Mouse (Mus musculus): ENCODE results near the gene Ttll8. TPM values are rescaled to one million over a fixed set of nuclear protein-coding genes. Genes with fewer than 3 reads are reported as not detected.
A peak's percentile ranks its signal among the peaks of the same experiment; 100 is the strongest.

Gene Ttll8
- polyA plus RNA-seq, 1 experiment from 2014 or later, result not detected

GRCm38 (mm10) chr15:88874061-88874460 is 80.2 kb downstream of the Ttll8 start:
- Histone ChIP-seq H3K36me3 (ENCODE audit: control insufficient read depth, insufficient read depth, low read length) (no peaks in the 10 kb centered on the region), H3K9me3 (replicated peaks; ENCODE audit: control insufficient read depth, low read length) (no peaks in the 10 kb centered on the region), H3K9ac (ENCODE audit: low read depth, low read length) (no peak overlapping the region), H3K4me3 (ENCODE audit: low read depth, low read length) (no peak overlapping the region), H3K27ac (ENCODE audit: low read depth, low read length) (no peak overlapping the region), H3K4me1 (ENCODE audit: control insufficient read depth, insufficient read depth, low read length) (peaks cover 10% of the 10 kb centered on the region; the same call in 1 of the 2 replicates), H3K4me2 (no peak overlapping the region), H3K27me3 (ENCODE audit: control insufficient read depth, insufficient read depth, low read length) (no peaks in the 10 kb centered on the region)
- no peak for ATAC-seq (replicated peaks; ENCODE audit: insufficient number of reproducible peaks, low FRiP score, low TSS enrichment)
- WGBS (ENCODE audit: insufficient replicate concordance), result 81% methylated on average over 3 of the region's 3 CpGs

DNA sequence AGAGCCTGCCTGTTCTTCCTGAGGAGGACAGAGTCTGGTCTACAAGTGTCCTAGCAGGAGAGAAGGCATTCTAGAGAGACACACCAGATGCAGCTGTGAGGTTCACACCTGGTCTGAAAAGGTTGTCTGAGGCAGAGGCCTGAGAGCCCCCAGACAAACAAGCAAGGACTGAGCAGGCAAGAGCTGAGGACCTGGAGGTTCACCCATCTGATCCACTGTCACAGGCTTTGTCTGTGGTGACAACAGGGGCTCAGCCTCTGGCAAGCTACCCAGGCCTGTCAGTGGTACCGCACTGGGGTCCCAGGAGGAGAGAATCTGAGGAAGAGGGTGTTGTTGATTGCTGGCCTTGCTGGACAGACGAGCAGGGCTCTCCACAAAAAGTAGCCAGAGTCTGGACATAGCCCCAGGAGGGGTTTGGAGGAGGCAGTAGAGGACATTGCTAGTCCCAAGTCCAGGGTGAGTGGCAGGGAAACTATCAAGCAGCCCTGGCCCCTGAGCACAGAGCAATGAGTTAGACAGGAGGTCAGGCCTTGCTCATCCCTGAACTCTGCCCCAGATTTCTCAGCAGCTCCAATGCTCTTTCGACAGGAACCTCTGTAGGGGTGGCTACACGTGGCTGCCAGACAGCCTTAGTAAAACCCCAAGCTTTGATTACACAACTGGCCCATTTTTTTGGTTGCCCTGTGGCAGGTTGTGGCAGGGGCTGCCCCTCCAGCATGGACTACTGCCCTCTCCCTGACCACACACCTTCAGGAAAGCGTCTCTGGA is 83.6 kb downstream of the Ttll8 start:
- H3K4me3 ChIP-seq (ENCODE audit: low read depth, low read length), result no peak overlapping the region
- no peaks in the 10 kb centered on the region for H3K9me3 ChIP-seq (replicated peaks; ENCODE audit: control insufficient read depth, low read length)
- no peak overlapping the region for H3K9ac ChIP-seq (ENCODE audit: low read depth, low read length)
- no peak overlapping the region for H3K27ac ChIP-seq (ENCODE audit: low read depth, low read length)
- 0 out of 2 replicates have a peak, but pooled peaks cover 4% of the 10 kb centered on the region for H3K36me3 ChIP-seq (ENCODE audit: control insufficient read depth, insufficient read depth, low read length)
- peaks cover 32% of the 10 kb centered on the region for H3K4me1 ChIP-seq (ENCODE audit: control insufficient read depth, insufficient read depth, low read length)
- WGBS (ENCODE audit: insufficient replicate concordance), result 63% methylated on average over 5 of the region's 5 CpGs
- no peaks in the 10 kb centered on the region for H3K27me3 ChIP-seq (ENCODE audit: control insufficient read depth, insufficient read depth, low read length)
- H3K4me2 ChIP-seq, result no peak overlapping the region
- ATAC-seq (replicated peaks; ENCODE audit: insufficient number of reproducible peaks, low FRiP score, low TSS enrichment), result no peak

GRCm38 (mm10) chr15:88868024-88868742 is 86.0 kb downstream of the Ttll8 start:
- Histone ChIP-seq H3K9me3 (replicated peaks; ENCODE audit: control insufficient read depth, low read length) (no peaks in the 10 kb centered on the region), H3K4me1 (ENCODE audit: control insufficient read depth, insufficient read depth, low read length) (peaks cover 46% of the 10 kb centered on the region), H3K4me2 (peak overlapping the region; percentile 44), H3K27me3 (ENCODE audit: control insufficient read depth, insufficient read depth, low read length) (no peaks in the 10 kb centered on the region), H3K36me3 (ENCODE audit: control insufficient read depth, insufficient read depth, low read length) (peaks cover 8% of the 10 kb centered on the region), H3K27ac (ENCODE audit: low read depth, low read length) (peak overlapping the region; percentile 85), H3K9ac (ENCODE audit: low read depth, low read length) (no peak overlapping the region), H3K4me3 (ENCODE audit: low read depth, low read length) (no peak overlapping the region)
- 0 out of 2 replicates have a peak, but pooled peaks have one; percentile 9 for ATAC-seq (replicated peaks; ENCODE audit: insufficient number of reproducible peaks, low FRiP score, low TSS enrichment)
- WGBS (ENCODE audit: insufficient replicate concordance), result 50% methylated on average over 6 of the region's 6 CpGs

- Histone ChIP-seq H3K9me3 (replicated peaks; ENCODE audit: control insufficient read depth, low read length) (no peaks in the 10 kb centered on the region), H3K4me2 (peak overlapping the region; percentile 44), H3K4me3 (ENCODE audit: low read depth, low read length) (no peak overlapping the region), H3K27ac (ENCODE audit: low read depth, low read length) (peak overlapping the region; percentile 85), H3K9ac (ENCODE audit: low read depth, low read length) (0 out of 2 replicates have a peak overlapping the region, but pooled peaks have one; percentile 16), H3K36me3 (ENCODE audit: control insufficient read depth, insufficient read depth, low read length) (peaks cover 8% of the 10 kb centered on the region), H3K4me1 (ENCODE audit: control insufficient read depth, insufficient read depth, low read length) (peaks cover 46% of the 10 kb centered on the region), H3K27me3 (ENCODE audit: control insufficient read depth, insufficient read depth, low read length) (no peaks in the 10 kb centered on the region)
- WGBS (ENCODE audit: insufficient replicate concordance), result 12% methylated on average over 5 of the region's 5 CpGs
- ATAC-seq (replicated peaks; ENCODE audit: insufficient number of reproducible peaks, low FRiP score, low TSS enrichment), result peak; percentile 27
Observed at GRCm38 (mm10) chr15:88867368-88868023, 86.7 kb downstream of the Ttll8 start.

GRCm38 (mm10) chr15:88866934-88867356 is 87.3 kb downstream of the Ttll8 start:
- Histone ChIP-seq H3K4me3 (ENCODE audit: low read depth, low read length) (no peak overlapping the region), H3K9me3 (replicated peaks; ENCODE audit: control insufficient read depth, low read length) (no peaks in the 10 kb centered on the region), H3K4me2 (peak overlapping the region; percentile 44), H3K27me3 (ENCODE audit: control insufficient read depth, insufficient read depth, low read length) (no peaks in the 10 kb centered on the region), H3K9ac (ENCODE audit: low read depth, low read length) (0 out of 2 replicates have a peak overlapping the region, but pooled peaks have one; percentile 16), H3K36me3 (ENCODE audit: control insufficient read depth, insufficient read depth, low read length) (peaks cover 8% of the 10 kb centered on the region), H3K4me1 (ENCODE audit: control insufficient read depth, insufficient read depth, low read length) (peaks cover 46% of the 10 kb centered on the region), H3K27ac (ENCODE audit: low read depth, low read length) (peak overlapping the region; percentile 85)
- WGBS (ENCODE audit: insufficient replicate concordance), result 25% methylated on average over 7 of the region's 7 CpGs
- ATAC-seq (replicated peaks; ENCODE audit: insufficient number of reproducible peaks, low FRiP score, low TSS enrichment), result no peak

DNA sequence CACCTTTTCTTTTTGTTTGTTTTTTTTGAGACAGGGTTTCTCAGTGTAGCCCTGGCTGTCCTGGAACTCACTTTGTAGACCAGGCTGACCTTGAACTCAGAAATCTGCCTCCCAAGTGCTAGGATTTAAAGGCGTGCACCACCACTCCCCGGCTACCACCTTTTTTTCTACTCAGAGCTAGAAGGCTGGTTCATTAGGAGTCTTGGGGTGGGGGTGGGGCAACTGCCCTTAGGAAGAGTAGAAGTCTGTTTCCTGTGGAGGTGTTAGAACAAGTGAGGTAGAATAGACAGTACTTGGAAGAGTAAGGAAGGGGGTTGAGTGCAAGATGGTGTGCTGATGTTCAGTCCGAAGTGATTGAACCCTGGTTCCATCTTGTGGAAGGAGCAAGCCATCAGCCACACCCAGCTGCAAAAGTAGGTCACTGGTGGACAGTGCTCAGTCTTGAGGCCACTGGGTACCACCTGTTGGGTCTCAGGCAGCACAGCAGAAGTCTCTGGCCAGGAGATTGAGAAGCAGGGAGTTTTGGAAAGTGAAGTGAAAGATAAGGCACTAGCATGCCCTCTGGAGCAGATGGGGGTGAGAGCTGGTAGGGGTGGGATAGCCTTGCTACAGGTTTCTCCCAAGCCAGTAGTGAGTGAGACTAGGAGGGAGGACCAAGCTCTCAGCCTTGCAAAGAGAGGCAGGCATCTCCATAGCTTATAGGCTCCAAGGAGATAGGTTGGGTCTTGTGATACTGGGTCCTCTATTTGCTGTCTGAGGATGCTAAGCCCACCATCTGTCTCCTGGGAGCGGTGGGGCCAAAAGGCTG is 88.1 kb downstream of the Ttll8 start:
- Histone ChIP-seq H3K4me2 (peak overlapping the region; percentile 6; the same call in 1 of the 2 replicates), H3K36me3 (ENCODE audit: control insufficient read depth, insufficient read depth, low read length) (peaks cover 8% of the 10 kb centered on the region), H3K27ac (ENCODE audit: low read depth, low read length) (peak overlapping the region; percentile 85), H3K27me3 (ENCODE audit: control insufficient read depth, insufficient read depth, low read length) (no peaks in the 10 kb centered on the region), H3K9me3 (replicated peaks; ENCODE audit: control insufficient read depth, low read length) (no peaks in the 10 kb centered on the region), H3K9ac (ENCODE audit: low read depth, low read length) (no peak overlapping the region), H3K4me3 (ENCODE audit: low read depth, low read length) (no peak overlapping the region), H3K4me1 (ENCODE audit: control insufficient read depth, insufficient read depth, low read length) (peaks cover 51% of the 10 kb centered on the region)
- 56% methylated on average over 4 of the region's 4 CpGs for WGBS (ENCODE audit: insufficient replicate concordance)
- no peak for ATAC-seq (replicated peaks; ENCODE audit: insufficient number of reproducible peaks, low FRiP score, low TSS enrichment)

DNA sequence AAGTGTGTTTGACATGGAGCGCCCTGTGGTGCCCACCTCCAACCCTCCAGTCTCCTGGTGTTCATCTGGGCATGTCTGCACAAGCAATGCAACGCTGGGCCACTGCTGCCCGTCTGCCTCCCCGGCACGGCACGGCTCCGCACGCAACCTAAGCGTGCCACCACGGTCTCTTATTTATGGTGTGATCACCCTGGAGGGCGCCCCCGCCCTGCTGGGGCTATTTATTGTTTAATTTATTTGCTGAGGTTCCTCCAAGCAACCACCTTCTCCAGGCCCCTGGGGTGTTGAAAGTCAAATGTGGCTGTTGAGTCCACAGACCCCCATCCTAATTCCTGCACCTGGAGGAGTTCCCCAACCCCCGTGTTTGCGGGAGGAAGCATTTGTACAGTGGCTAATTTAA is 89.2 kb downstream of the Ttll8 start:
- Histone ChIP-seq H3K4me2 (peak overlapping the region; percentile 95), H3K4me1 (ENCODE audit: control insufficient read depth, insufficient read depth, low read length) (peaks cover 51% of the 10 kb centered on the region), H3K27me3 (ENCODE audit: control insufficient read depth, insufficient read depth, low read length) (no peaks in the 10 kb centered on the region), H3K27ac (ENCODE audit: low read depth, low read length) (no peak overlapping the region), H3K4me3 (ENCODE audit: low read depth, low read length) (peak overlapping the region; percentile 78; the same call in 1 of the 2 replicates), H3K36me3 (ENCODE audit: control insufficient read depth, insufficient read depth, low read length) (peaks cover 8% of the 10 kb centered on the region), H3K9me3 (replicated peaks; ENCODE audit: control insufficient read depth, low read length) (no peaks in the 10 kb centered on the region), H3K9ac (ENCODE audit: low read depth, low read length) (no peak overlapping the region; the same call in 1 of the 2 replicates)
- no peak for ATAC-seq (replicated peaks; ENCODE audit: insufficient number of reproducible peaks, low FRiP score, low TSS enrichment)
- WGBS (ENCODE audit: insufficient replicate concordance), result 85% methylated on average over 14 of the region's 14 CpGs

Measured in heart, embryonic 11.5 days (tissue).